Mouse (Mus musculus): ENCODE measurements around the gene Gngt2. TPM values are rescaled to one million over a fixed set of nuclear protein-coding genes. Genes with fewer than 3 reads are reported as not detected.

The Gngt2 gene
- polyA plus RNA-seq, 1 experiment: 31.9 TPM

DNA sequence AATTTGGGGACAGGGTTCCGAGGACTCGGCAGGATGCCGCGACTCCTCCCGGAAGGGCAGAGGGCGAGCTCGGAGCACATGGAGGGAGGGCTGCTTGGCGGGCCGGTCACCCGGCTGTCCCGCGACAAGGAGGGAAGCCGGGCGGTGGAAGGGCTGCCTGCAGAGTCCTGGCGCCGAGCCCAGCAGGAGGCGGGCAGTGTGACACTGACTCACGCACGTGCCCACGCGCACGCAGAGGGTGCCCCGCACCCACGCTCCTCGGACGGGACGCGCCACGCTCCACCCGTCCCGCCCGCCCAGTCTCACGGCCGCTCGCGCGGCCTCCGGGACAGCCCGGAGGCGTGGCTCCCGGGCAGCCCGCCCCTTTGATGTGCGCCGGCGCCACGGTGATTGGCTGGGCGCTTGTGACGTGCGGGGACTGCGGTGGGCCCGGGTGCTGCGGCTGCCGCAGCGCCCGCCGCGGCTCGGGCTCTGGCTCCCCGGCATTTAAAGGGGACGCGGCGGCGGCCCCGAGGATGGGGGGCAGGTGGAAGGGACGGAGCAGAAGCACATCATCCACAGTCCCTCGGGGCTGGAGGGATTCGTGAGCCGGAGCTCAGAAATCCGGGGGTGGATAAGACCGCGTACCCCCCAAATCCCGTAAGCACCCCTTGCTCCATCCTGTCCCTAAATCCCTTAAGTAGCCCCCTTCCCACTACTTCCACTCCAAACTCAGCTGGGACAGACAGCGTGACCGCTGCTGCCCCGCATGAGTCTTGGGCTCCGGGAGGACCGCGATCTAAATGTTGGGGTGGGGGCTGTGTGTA is 12.7 kb upstream of the Gngt2 start, which contains the start of gene Phospho1:
Gene Phospho1, plus strand, starts transcription at position 429 of the 806 bp plus-strand sequence.
- peak; percentile 90 for DNase-seq
- TF ChIP-seq POLR2A (IDR thresholded peaks at IDR 0.05; ENCODE audit: borderline replicate concordance, extremely low read depth, low read depth, low read length): peak; percentile 58; the same call in 1 of the 2 replicates
- no peak for TF ChIP-seq CTCF (IDR thresholded peaks at IDR 0.05; ENCODE audit: insufficient read depth, low read length)
- Histone ChIP-seq H3K4me1 (ENCODE audit: control insufficient read depth, insufficient read depth, low read length) (peaks cover 4% of the 10 kb centered on the region; the same call in 1 of the 2 replicates), H3K4me3 (replicated peaks; ENCODE audit: extremely low read depth, low read depth, low read length) (peak within 1 kb of the TSS; percentile 84)
- under 1% methylated on average over 77 of the region's 78 CpGs for WGBS

DNA sequence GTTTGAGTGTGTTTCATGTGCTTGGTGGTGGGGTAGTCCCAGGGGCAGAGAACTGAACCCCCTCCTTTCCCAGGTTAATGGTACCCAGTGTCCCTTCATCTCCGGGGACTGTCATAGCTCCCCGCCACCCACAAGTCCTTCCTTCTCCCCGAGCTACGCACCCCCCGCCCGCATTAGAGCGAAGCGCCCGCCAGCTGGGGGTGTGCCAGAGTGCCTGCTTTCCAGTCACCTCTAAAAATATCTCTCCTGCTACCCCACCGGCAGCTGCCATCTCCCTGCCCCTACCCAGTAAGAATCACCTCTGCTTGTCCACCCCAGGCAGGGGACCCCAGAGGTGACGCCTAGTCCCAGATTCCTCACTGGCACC is 12.2 kb upstream of the Gngt2 start:
- peak; percentile 58 for DNase-seq
- Histone ChIP-seq H3K4me1 (ENCODE audit: control insufficient read depth, insufficient read depth, low read length) (peaks cover 4% of the 10 kb centered on the region; the same call in 1 of the 2 replicates), H3K4me3 (replicated peaks; ENCODE audit: extremely low read depth, low read depth, low read length) (peak overlapping the region; percentile 83)
- 3% methylated on average over 11 of the region's 11 CpGs for WGBS
- TF ChIP-seq CTCF (IDR thresholded peaks at IDR 0.05; ENCODE audit: insufficient read depth, low read length): no peak
- TF ChIP-seq POLR2A (IDR thresholded peaks at IDR 0.05; ENCODE audit: borderline replicate concordance, extremely low read depth, low read depth, low read length): no peak

DNA sequence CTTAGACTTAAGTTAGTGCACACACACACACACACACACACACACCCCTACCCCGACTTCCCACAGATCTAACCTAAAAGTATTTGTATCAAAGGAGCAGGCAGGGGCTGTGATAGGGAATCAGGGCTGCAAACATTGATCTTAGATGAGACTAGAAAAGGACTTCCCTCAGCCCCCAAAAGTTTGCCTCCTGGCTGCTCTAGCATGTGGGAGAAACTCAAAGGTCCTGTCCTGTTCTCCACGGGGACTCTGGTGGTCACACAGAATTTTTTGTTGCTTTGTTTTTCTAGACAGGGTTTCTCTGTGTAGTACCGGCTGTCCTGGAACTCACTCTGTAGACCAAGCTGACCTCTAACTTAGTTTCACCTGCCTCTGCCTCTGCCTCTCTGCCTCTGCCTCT is 11.4 kb upstream of the Gngt2 start:
- Histone ChIP-seq H3K4me1 (ENCODE audit: control insufficient read depth, insufficient read depth, low read length) (peaks cover 4% of the 10 kb centered on the region; the same call in 1 of the 2 replicates), H3K4me3 (replicated peaks; ENCODE audit: extremely low read depth, low read depth, low read length) (no peak overlapping the region)
- TF ChIP-seq CTCF (IDR thresholded peaks at IDR 0.05; ENCODE audit: insufficient read depth, low read length) (no peak), POLR2A (IDR thresholded peaks at IDR 0.05; ENCODE audit: borderline replicate concordance, extremely low read depth, low read depth, low read length) (no peak)
- no peak for DNase-seq
- WGBS: 38% methylated on average over 3 of the region's 3 CpGs

DNA sequence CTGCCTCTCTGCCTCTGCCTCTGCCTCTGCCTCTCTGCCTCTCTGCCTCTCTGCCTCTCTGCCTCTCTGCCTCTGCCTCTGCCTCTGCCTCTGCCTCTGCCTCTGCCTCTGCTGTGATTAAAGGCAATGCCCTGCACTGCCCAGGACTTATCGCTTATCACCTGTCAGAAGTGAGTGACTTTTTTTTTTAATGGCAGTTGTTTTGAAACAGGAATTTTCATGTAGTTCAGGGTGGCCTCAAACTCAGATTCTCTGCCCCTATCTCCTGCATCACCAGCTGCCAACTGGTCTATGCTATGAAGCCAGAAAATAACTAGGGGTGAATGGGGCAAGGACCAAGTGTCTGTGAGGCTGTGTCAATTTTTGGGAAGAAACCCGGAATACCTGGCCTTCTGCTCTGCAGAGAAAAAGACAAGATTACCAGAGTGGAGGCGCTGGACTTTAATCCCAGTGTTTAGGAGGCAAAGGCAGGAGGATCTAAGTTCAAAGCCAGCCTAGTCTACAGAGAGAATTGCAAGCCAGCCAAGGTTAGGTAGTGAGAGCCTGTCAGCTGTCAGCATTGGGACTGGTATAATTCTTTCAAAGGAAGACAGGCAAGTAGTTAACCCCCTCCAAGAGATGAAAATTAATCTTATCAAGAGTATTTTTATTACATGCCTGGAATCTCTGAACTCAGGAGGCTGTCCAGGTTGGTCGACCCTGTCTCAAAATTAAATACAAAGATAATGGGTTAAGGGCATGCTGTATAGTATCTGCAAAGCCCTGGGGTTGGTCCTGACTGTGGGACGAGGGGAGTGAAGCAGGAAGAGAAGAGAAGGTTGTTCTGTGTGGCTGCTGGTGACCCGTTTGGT is 10.5 kb upstream of the Gngt2 start:
- Histone ChIP-seq H3K4me3 (replicated peaks; ENCODE audit: extremely low read depth, low read depth, low read length) (no peak overlapping the region), H3K4me1 (ENCODE audit: control insufficient read depth, insufficient read depth, low read length) (peaks cover 4% of the 10 kb centered on the region; the same call in 1 of the 2 replicates)
- no peak for DNase-seq
- WGBS: 48% methylated on average over 6 of the region's 6 CpGs
- TF ChIP-seq CTCF (IDR thresholded peaks at IDR 0.05; ENCODE audit: insufficient read depth, low read length) (no peak), POLR2A (IDR thresholded peaks at IDR 0.05; ENCODE audit: borderline replicate concordance, extremely low read depth, low read depth, low read length) (no peak)

DNA sequence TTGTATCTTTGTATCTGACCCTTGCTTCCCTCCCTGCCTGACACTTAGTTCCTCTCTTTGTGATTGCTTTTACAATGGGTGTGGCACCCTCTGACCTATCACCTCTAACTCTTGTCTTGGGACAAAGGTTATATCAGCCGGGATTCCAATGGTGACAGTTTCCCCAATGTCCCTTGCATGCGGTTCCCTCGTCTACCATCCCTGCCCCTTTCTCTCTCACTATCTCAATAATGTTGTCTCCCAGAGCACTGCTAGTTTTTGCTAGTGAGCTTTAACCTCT is 9.9 kb upstream of the Gngt2 start:
- 17% methylated on average over 3 of the region's 3 CpGs for WGBS
- DNase-seq: no peak
- H3K4me1 ChIP-seq (ENCODE audit: control insufficient read depth, insufficient read depth, low read length): peaks cover 4% of the 10 kb centered on the region; the same call in 1 of the 2 replicates
- H3K4me3 ChIP-seq (replicated peaks; ENCODE audit: extremely low read depth, low read depth, low read length): no peak overlapping the region
- TF ChIP-seq POLR2A (IDR thresholded peaks at IDR 0.05; ENCODE audit: borderline replicate concordance, extremely low read depth, low read depth, low read length) (peak; percentile 22; the same call in 1 of the 2 replicates), CTCF (IDR thresholded peaks at IDR 0.05; ENCODE audit: insufficient read depth, low read length) (no peak)

DNA sequence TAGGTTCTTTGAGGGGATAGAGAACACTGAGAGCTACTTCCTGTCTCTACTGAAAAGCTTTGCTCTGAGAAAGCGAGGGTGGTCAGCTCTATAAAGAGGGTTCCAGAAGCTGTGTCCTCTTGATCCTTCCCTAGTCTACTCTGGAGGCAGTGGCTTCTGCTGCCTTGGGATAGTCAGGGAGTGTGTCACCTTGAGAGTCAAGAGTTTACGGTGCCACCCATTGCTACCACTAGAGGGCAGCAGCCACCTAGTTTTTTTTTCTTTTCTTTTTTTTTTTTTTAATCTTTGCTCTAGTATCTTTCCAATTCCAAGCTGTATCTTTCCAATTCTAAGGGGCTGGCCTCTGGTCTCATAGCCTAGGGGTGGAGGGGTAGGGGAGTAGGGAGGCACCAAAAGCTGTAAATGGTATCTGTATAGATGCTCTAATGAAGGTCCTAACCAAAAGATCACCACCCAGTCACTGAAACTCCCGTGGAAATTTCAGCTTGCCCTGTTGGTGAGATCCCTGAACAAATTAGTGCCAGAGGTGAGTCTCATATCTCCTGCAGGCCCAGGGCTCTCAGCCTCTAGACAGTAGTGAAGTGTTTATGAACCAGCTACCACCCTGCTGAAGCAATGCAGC is 9.4 kb upstream of the Gngt2 start:
- 7% methylated on average over 3 of the region's 3 CpGs for WGBS

DNA sequence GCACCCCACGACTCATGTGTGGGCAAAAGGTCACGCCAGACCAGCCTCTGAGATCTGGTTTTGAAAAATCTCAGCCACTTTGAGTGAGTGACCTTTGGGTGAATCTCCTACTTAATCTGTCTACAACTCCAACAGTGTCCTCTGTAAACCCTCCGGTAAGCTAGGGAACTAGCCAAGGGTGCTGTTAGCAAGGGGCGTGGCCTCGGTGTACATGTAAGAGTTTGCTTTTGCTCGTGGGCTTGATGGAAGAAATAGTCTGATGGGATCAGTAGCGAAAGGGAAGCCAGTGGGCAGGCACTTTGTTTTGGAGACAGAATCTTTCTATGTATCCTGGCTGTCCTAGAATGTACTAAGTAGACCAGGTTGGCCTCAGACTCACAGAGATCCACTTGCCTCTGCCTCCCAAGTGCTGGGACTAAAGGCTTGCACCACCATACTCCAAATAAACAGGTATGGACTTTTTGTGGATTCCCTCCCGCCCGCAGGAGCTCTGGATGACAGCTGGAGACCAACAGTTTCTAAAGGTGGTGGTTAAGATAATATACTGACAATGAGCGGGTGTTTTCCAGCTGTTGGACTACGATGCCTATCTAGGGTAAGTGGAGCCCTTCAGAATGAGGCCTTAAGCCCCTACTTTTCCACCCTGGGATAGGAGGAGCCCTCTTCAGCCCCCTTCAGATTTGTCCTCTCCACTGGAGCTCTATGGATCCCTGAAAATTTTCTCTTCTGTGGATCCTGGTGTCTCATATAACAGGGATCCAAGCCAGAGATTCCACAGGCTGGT is 8.6 kb upstream of the Gngt2 start:
- 58% methylated on average over 11 of the region's 11 CpGs for WGBS
- no peak for DNase-seq
- TF ChIP-seq POLR2A (IDR thresholded peaks at IDR 0.05; ENCODE audit: borderline replicate concordance, extremely low read depth, low read depth, low read length): 0 out of 2 replicates have a peak, but pooled peaks have one; percentile 7
- no peak for TF ChIP-seq CTCF (IDR thresholded peaks at IDR 0.05; ENCODE audit: insufficient read depth, low read length)
- peaks cover 4% of the 10 kb centered on the region for H3K4me1 ChIP-seq (ENCODE audit: control insufficient read depth, insufficient read depth, low read length)
- H3K4me3 ChIP-seq (replicated peaks; ENCODE audit: extremely low read depth, low read depth, low read length): no peak overlapping the region

More for the DNA sequence above, 9.4 kb upstream of the Gngt2 start:
- peaks cover 4% of the 10 kb centered on the region; the same call in 1 of the 2 replicates for H3K4me1 ChIP-seq (ENCODE audit: control insufficient read depth, insufficient read depth, low read length)
- H3K4me3 ChIP-seq (replicated peaks; ENCODE audit: extremely low read depth, low read depth, low read length): no peak overlapping the region
- DNase-seq: peak; percentile 71
- TF ChIP-seq POLR2A (IDR thresholded peaks at IDR 0.05; ENCODE audit: borderline replicate concordance, extremely low read depth, low read depth, low read length) (0 out of 2 replicates have a peak, but pooled peaks have one; percentile 1), CTCF (IDR thresholded peaks at IDR 0.05; ENCODE audit: insufficient read depth, low read length) (peak; percentile 60)

DNA sequence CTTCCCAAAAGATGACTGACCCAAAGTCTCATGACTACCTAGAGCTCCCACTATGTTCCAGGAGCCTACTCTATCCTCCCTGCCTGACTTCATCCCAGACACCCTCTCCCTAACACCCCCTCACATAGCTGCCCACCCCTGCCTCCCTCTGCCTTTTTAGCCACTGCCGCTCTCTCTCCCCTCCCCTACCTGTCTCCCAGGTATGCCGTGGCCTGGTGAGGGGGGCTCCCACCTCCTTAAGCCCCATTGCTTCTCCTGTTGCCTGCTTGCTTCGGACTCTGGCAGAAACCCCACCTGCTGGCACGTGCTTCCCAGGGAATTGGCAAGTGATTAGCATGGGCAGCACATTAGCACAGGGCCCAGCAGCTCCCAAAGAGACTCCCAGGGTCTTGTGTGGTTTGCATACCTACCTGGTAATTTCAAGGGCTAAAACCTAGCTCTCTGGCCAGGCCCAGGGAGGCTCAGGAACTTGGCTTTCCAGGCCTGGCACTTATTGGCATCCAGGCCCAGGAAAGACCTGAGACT is 7.4 kb upstream of the Gngt2 start:
- Histone ChIP-seq H3K4me1 (ENCODE audit: control insufficient read depth, insufficient read depth, low read length) (peaks cover 16% of the 10 kb centered on the region), H3K4me3 (replicated peaks; ENCODE audit: extremely low read depth, low read depth, low read length) (no peak overlapping the region)
- no peak for DNase-seq
- 66% methylated on average over 4 of the region's 4 CpGs for WGBS
- TF ChIP-seq POLR2A (IDR thresholded peaks at IDR 0.05; ENCODE audit: borderline replicate concordance, extremely low read depth, low read depth, low read length) (no peak), CTCF (IDR thresholded peaks at IDR 0.05; ENCODE audit: insufficient read depth, low read length) (no peak)

All from lung, adult 2 months (tissue).